Mouse (Mus musculus) liver, embryonic 11.5 days (tissue): ENCODE measurements around the gene Morn3. TPM values are rescaled to one million over a fixed set of nuclear protein-coding genes. Genes with fewer than 3 reads are reported as not detected.
"Not testable (repeated sequence)": the region's sequence is repeated elsewhere in the genome, so short reads cannot be mapped to it uniquely, and the experiment has no call there.

Experiments used
- ATAC-seq: fragments of 200-750 bp; cut with Nextera tagmentation; replicated peaks from 2 replicates; pipeline ENCODE4 v1.8.0; 2017; ENCODE audit warnings: moderate number of reproducible peaks, mild to moderate bottlenecking, moderate TSS enrichment, moderate library complexity; ENCODE audit not compliant: low FRiP score
- DNase-seq: peaks from one replicate; pipeline ENCODE4 v3.0.0-alpha.2; 2017; ENCODE audit warnings: low spot score
- H3K27ac ChIP-seq: fragments of 300-500 bp; sonication (generic); 2 replicates; pipeline ENCODE4 v1.5.1; 2014; ENCODE audit warnings: mild to moderate bottlenecking, low read depth, low read length, control low read depth
- H3K27me3 ChIP-seq: fragments of 300-500 bp; sonication (generic); replicated peaks from 2 replicates; pipeline ENCODE4 v1.6.1; 2014; ENCODE audit warnings: low read length, mixed read lengths; ENCODE audit not compliant: control insufficient read depth, insufficient read depth
- H3K36me3 ChIP-seq: fragments of 300-500 bp; sonication (generic); 2 replicates; pipeline ENCODE4 v1.6.1; 2014; ENCODE audit warnings: mild to moderate bottlenecking, low read length, moderate library complexity, mixed read lengths; ENCODE audit not compliant: control insufficient read depth, insufficient read depth
- H3K4me1 ChIP-seq: fragments of 300-500 bp; sonication (generic); replicated peaks from 2 replicates; pipeline ENCODE4 v1.6.1; 2014; ENCODE audit warnings: low read length, mixed read lengths; ENCODE audit not compliant: control insufficient read depth, insufficient read depth
- H3K4me2 ChIP-seq: fragments of 300-500 bp; sonication (generic); 2 replicates; pipeline ENCODE4 v1.6.1; 2014; ENCODE audit warnings: mild to moderate bottlenecking, control low read depth, moderate library complexity
- H3K4me3 ChIP-seq: fragments of 300-500 bp; sonication (generic); 2 replicates; pipeline ENCODE4 v1.5.1; 2014; ENCODE audit warnings: low read depth, low read length, control low read depth
- H3K9ac ChIP-seq: fragments of 300-500 bp; sonication (generic); 2 replicates; pipeline ENCODE4 v1.6.1; 2014; ENCODE audit warnings: low read depth, low read length, control low read depth
- H3K9me3 ChIP-seq: fragments of 300-500 bp; sonication (generic); 2 replicates; pipeline ENCODE4 v1.6.1; 2016; ENCODE audit warnings: low read length, inconsistent platforms, mixed read lengths; ENCODE audit not compliant: control insufficient read depth
- WGBS: fragments of 180-500 bp; shearing (Covaris S2); extraction: QIAGEN DNeasy Blood & Tissue Kit; methylation state at CpG from one replicate; pipeline ENCODE4 v1.1.7; 2014; 5-methylcytosine and 5-hydroxymethylcytosine counted together
- polyA plus RNA-seq: library from polyadenylated mRNA; unstranded; fragments of >200 nt; fragmentation: Nextera tagmentation; extraction: Ambion mirVana; gene quantifications from 2 replicates; pipeline ENCODE4 v1.2.1, GENCODE M21; 2014

Morn3 gene
- polyA plus RNA-seq, 1 experiment from 2014 or later = not detected

GRCm38 (mm10) chr5:123064207-123064606, 17.4 kb upstream of the Morn3 start:
- H3K27me3 ChIP-seq = no peaks in the 10 kb centered on the region
- H3K27ac ChIP-seq = no peak overlapping the region
- H3K4me3 ChIP-seq = no peak overlapping the region
- no peak for ATAC-seq
- DNase-seq = no peak
- no peaks in the 10 kb centered on the region for H3K36me3 ChIP-seq
- no peaks in the 10 kb centered on the region for H3K9me3 ChIP-seq
- H3K4me1 ChIP-seq = peaks cover 4% of the 10 kb centered on the region
- no peak overlapping the region for H3K4me2 ChIP-seq
- H3K9ac ChIP-seq = no peak overlapping the region
- 30% methylated on average over 6 of the region's 6 CpGs for WGBS

- H3K4me2 ChIP-seq = no peak overlapping the region
- WGBS = 86% methylated on average over 3 of the region's 3 CpGs
These were observed 16.3 kb upstream of the Morn3 start for GRCm38 (mm10) chr5:123063141-123063540.

GRCm38 (mm10) chr5:123061402-123061749, 14.6 kb upstream of the Morn3 start:
- H3K4me1 ChIP-seq = peaks cover 11% of the 10 kb centered on the region
- not testable (repeated sequence) for H3K9ac ChIP-seq, ATAC-seq, H3K9me3 ChIP-seq, H3K27me3 ChIP-seq, DNase-seq, H3K36me3 ChIP-seq, H3K4me3 ChIP-seq, H3K4me2 ChIP-seq, H3K27ac ChIP-seq
- WGBS = 78% methylated on average over 4 of the region's 6 CpGs

More at GRCm38 (mm10) chr5:123063141-123063540, 16.3 kb upstream of the Morn3 start:
- Histone ChIP-seq H3K4me3 (no peak overlapping the region), H3K36me3 (no peaks in the 10 kb centered on the region), H3K9me3 (no peaks in the 10 kb centered on the region), H3K9ac (no peak overlapping the region), H3K27ac (no peak overlapping the region), H3K4me1 (peaks cover 11% of the 10 kb centered on the region), H3K27me3 (no peaks in the 10 kb centered on the region)
- ATAC-seq (no peak), DNase-seq (no peak)

GRCm38 (mm10) chr5:123060706-123061401, 14.0 kb upstream of the Morn3 start:
- ATAC-seq = no peak
- Histone ChIP-seq H3K27me3 (no peaks in the 10 kb centered on the region), H3K36me3 (no peaks in the 10 kb centered on the region), H3K4me2 (no peak overlapping the region), H3K9ac (no peak overlapping the region), H3K4me3 (no peak overlapping the region), H3K9me3 (no peaks in the 10 kb centered on the region), H3K27ac (no peak overlapping the region), H3K4me1 (peaks cover 11% of the 10 kb centered on the region)
- DNase-seq = no peak
- WGBS = 77% methylated on average over 9 of the region's 9 CpGs

GRCm38 (mm10) chr5:123059757-123060520, 13.1 kb upstream of the Morn3 start:
- H3K4me3 ChIP-seq = no peak overlapping the region
- H3K27ac ChIP-seq = no peak overlapping the region
- 37% methylated on average over 14 of the region's 14 CpGs for WGBS
- no peaks in the 10 kb centered on the region for H3K36me3 ChIP-seq
- no peaks in the 10 kb centered on the region for H3K9me3 ChIP-seq
- H3K4me1 ChIP-seq = peaks cover 11% of the 10 kb centered on the region
- H3K27me3 ChIP-seq = no peaks in the 10 kb centered on the region
- DNase-seq (no peak), ATAC-seq (no peak)
- H3K4me2 ChIP-seq = peak overlapping the region; percentile 16; the same call in 1 of the 2 replicates
- H3K9ac ChIP-seq = 0 out of 2 replicates have a peak overlapping the region, but pooled peaks have one; percentile 14

- Histone ChIP-seq H3K4me3 (peak overlapping the region; percentile 41), H3K36me3 (no peaks in the 10 kb centered on the region), H3K4me1 (peaks cover 11% of the 10 kb centered on the region), H3K4me2 (peak overlapping the region; percentile 74), H3K9me3 (no peaks in the 10 kb centered on the region), H3K9ac (peak overlapping the region; percentile 65), H3K27ac (peak overlapping the region; percentile 75), H3K27me3 (no peaks in the 10 kb centered on the region)
- ATAC-seq (no peak; the same call in 1 of the 2 replicates), DNase-seq (no peak)
- 33% methylated on average over 16 of the region's 16 CpGs for WGBS
These were observed 11.7 kb upstream of the Morn3 start for GRCm38 (mm10) chr5:123058251-123059102.

- Histone ChIP-seq H3K27me3 (no peaks in the 10 kb centered on the region), H3K36me3 (no peaks in the 10 kb centered on the region), H3K4me1 (peaks cover 11% of the 10 kb centered on the region), H3K4me3 (peak overlapping the region; percentile 41), H3K9me3 (no peaks in the 10 kb centered on the region), H3K27ac (peak overlapping the region; percentile 75), H3K9ac (peak overlapping the region; percentile 65), H3K4me2 (peak overlapping the region; percentile 74)
- 7% methylated on average over 48 of the region's 48 CpGs for WGBS
- peak; percentile 95 for ATAC-seq
- peak; percentile 100 for DNase-seq
These were observed 10.8 kb upstream of the Morn3 start for GRCm38 (mm10) chr5:123057366-123058250.

GRCm38 (mm10) chr5:123051736-123052135, 4.9 kb upstream of the Morn3 start:
- H3K36me3 ChIP-seq = no peaks in the 10 kb centered on the region
- DNase-seq (no peak), ATAC-seq (no peak)
- no peaks in the 10 kb centered on the region for H3K4me1 ChIP-seq
- H3K27ac ChIP-seq = no peak overlapping the region
- H3K4me3 ChIP-seq = no peak overlapping the region
- H3K9ac ChIP-seq = no peak overlapping the region
- H3K4me2 ChIP-seq = no peak overlapping the region
- no peaks in the 10 kb centered on the region for H3K9me3 ChIP-seq
- H3K27me3 ChIP-seq = no peaks in the 10 kb centered on the region
- WGBS = 82% methylated on average over 5 of the region's 5 CpGs
